Mouse (Mus musculus): ENCODE data around the gene Zgpat. TPM values are rescaled to one million over a fixed set of nuclear protein-coding genes. Genes with fewer than 3 reads are reported as not detected.

The Zgpat gene
- polyA plus RNA-seq, 1 experiment from 2014 or later = 44.6 TPM

Other genes starting within 250 kb of the Zgpat start
- gene Kcnq2, start 229.6 kb upstream of the Zgpat start, polyA plus RNA-seq (2014; fragmentation: Nextera tagmentation; extraction: Ambion mirVana) = 22.8 and 31.2 TPM in 2 replicates
- gene Eef1a2, start 207.9 kb upstream of the Zgpat start, polyA plus RNA-seq (2014; fragmentation: Nextera tagmentation; extraction: Ambion mirVana) = 5.1 and 5.9 TPM in 2 replicates
- 525 and 607 TPM in 2 replicates for gene Ppdpf, start 177.7 kb upstream of the Zgpat start, polyA plus RNA-seq (2014; fragmentation: Nextera tagmentation; extraction: Ambion mirVana)
- gene Ptk6, start 162.1 kb upstream of the Zgpat start, polyA plus RNA-seq (2014; fragmentation: Nextera tagmentation; extraction: Ambion mirVana) = not detected in 2 replicates
- 0.16 and 0.25 TPM in 2 replicates for gene Srms, start 151.7 kb upstream of the Zgpat start, polyA plus RNA-seq (2014; fragmentation: Nextera tagmentation; extraction: Ambion mirVana)
- gene Fndc11, start 144.9 kb upstream of the Zgpat start, polyA plus RNA-seq (2014; fragmentation: Nextera tagmentation; extraction: Ambion mirVana) = 0.21 and 0.44 TPM in 2 replicates
- gene Helz2, start 122.9 kb upstream of the Zgpat start, polyA plus RNA-seq (2014; fragmentation: Nextera tagmentation; extraction: Ambion mirVana) = 0.33 and 0.41 TPM in 2 replicates
- gene Gmeb2, start 76.9 kb upstream of the Zgpat start, polyA plus RNA-seq (2014; fragmentation: Nextera tagmentation; extraction: Ambion mirVana) = 19.2 and 21.5 TPM in 2 replicates
- gene Stmn3, start 50.4 kb upstream of the Zgpat start, polyA plus RNA-seq (2014; fragmentation: Nextera tagmentation; extraction: Ambion mirVana) = 1,166 and 1,263 TPM in 2 replicates
- gene Rtel1, start 45.2 kb upstream of the Zgpat start, polyA plus RNA-seq (2014; fragmentation: Nextera tagmentation; extraction: Ambion mirVana) = 37.0 and 40.7 TPM in 2 replicates
- 58.6 and 63.5 TPM in 2 replicates for gene Arfrp1, start 476 bp downstream of the Zgpat start, polyA plus RNA-seq (2014; fragmentation: Nextera tagmentation; extraction: Ambion mirVana)
- gene Lime1, start 15.2 kb downstream of the Zgpat start, polyA plus RNA-seq (2014; fragmentation: Nextera tagmentation; extraction: Ambion mirVana) = 27.4 and 30.3 TPM in 2 replicates
- gene Zbtb46, start 94.5 kb downstream of the Zgpat start, polyA plus RNA-seq (2014; fragmentation: Nextera tagmentation; extraction: Ambion mirVana) = 7.6 and 8.6 TPM in 2 replicates
- not detected in 2 replicates for gene Abhd16b, start 128.3 kb downstream of the Zgpat start, polyA plus RNA-seq (2014; fragmentation: Nextera tagmentation; extraction: Ambion mirVana)
- gene Tpd52l2, start 132.2 kb downstream of the Zgpat start, polyA plus RNA-seq (2014; fragmentation: Nextera tagmentation; extraction: Ambion mirVana) = 143 and 151 TPM in 2 replicates
- 127 and 165 TPM in 2 replicates for gene Dnajc5, start 155.6 kb downstream of the Zgpat start, polyA plus RNA-seq (2014; fragmentation: Nextera tagmentation; extraction: Ambion mirVana)
- 60.0 and 73.5 TPM in 2 replicates for gene Uckl1, start 220.0 kb downstream of the Zgpat start, polyA plus RNA-seq (2014; fragmentation: Nextera tagmentation; extraction: Ambion mirVana)
- gene Prpf6, start 226.9 kb downstream of the Zgpat start, polyA plus RNA-seq (2014; fragmentation: Nextera tagmentation; extraction: Ambion mirVana) = 57.2 and 62.3 TPM in 2 replicates
- 30.5 and 38.6 TPM in 2 replicates for gene Zfp512b, start 227.9 kb downstream of the Zgpat start, polyA plus RNA-seq (2014; fragmentation: Nextera tagmentation; extraction: Ambion mirVana)
- 140 and 145 TPM in 2 replicates for gene Samd10, start 234.3 kb downstream of the Zgpat start, polyA plus RNA-seq (2014; fragmentation: Nextera tagmentation; extraction: Ambion mirVana)

Data from forebrain, embryonic 14.5 days (tissue).